Mouse (Mus musculus) small intestine, adult 2 months (tissue): Measurements from ENCODE around the gene Ubox5.
"Not testable (repeated sequence)": the region's sequence is repeated elsewhere in the genome, so short reads cannot be mapped to it uniquely, and the experiment has no call there.

Experiments
- CTCF ChIP-seq: fragments of 200-500 bp; IDR thresholded peaks from 2 replicates; pipeline ENCODE4 v1.5.1; 2012; ENCODE audit warnings: low read depth, mild to moderate bottlenecking, control low read depth, inconsistent platforms, low read length, moderate library complexity, mixed read lengths; ENCODE audit not compliant: insufficient replicate concordance, insufficient read length; ENCODE audit errors: extremely low read depth
- POLR2A ChIP-seq: fragments of 200-500 bp; IDR thresholded peaks from 2 replicates; pipeline ENCODE4 v1.6.1; 2012; ENCODE audit warnings: low read depth, mild to moderate bottlenecking, control low read depth, inconsistent platforms, low read length, moderate library complexity

DNA sequence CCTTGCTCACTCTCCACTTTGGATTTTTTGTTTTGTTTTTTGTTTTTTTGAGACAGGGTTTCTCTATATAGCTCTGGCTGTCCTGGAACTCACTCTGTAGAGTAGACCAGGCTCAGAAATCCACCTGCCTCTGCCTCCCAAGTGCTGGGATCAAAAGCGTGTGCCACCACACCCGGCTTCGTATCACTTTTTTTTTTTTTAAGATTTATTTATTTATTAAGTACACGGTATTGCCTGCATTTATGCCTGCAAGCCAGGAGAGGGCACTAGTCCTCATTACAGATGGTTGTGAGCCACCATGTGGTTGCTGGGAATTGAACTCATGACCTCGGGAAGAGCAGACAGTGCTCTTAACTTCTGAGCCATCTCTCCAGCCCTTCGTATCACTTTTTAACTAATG, 19.2 kb upstream of the Ubox5 start:
- TF ChIP-seq CTCF, POLR2A: not testable (repeated sequence)
